Mouse (Mus musculus) midbrain, embryonic 14.5 days (tissue): ENCODE data around the gene Antxr1. TPM values are rescaled to one million over a fixed set of nuclear protein-coding genes. Genes with fewer than 3 reads are reported as not detected.

Source experiments
- ATAC-seq: fragments of 200-750 bp; cut with Nextera tagmentation; 2 replicates; pipeline ENCODE4 v1.8.0; 2017; ENCODE audit warnings: moderate number of reproducible peaks, moderate library complexity; ENCODE audit not compliant: low FRiP score, low TSS enrichment
- DNase-seq: peaks from one replicate; pipeline ENCODE4 v3.0.0-alpha.2; 2015
- H3K27ac ChIP-seq: fragments of 300-500 bp; sonication (generic); replicated peaks from 2 replicates; pipeline ENCODE4 v1.5.1; 2014; ENCODE audit warnings: mild to moderate bottlenecking, low read depth, low read length, moderate library complexity
- H3K27me3 ChIP-seq: fragments of 300-500 bp; sonication (generic); 2 replicates; pipeline ENCODE4 v1.6.1; 2014; ENCODE audit warnings: low read length, control low read depth, mixed read lengths; ENCODE audit not compliant: control insufficient read depth, insufficient read depth
- H3K36me3 ChIP-seq: fragments of 300-500 bp; sonication (generic); 2 replicates; pipeline ENCODE4 v1.6.1; 2014; ENCODE audit warnings: low read length, control low read depth; ENCODE audit not compliant: control insufficient read depth, insufficient read depth
- H3K4me1 ChIP-seq: fragments of 300-500 bp; sonication (generic); 2 replicates; pipeline ENCODE4 v1.6.1; 2014; ENCODE audit warnings: mild to moderate bottlenecking, antibody characterized with exemption, low read length, control low read depth; ENCODE audit not compliant: control insufficient read depth, insufficient read depth
- H3K4me2 ChIP-seq: fragments of 300-500 bp; sonication (generic); 2 replicates; pipeline ENCODE4 v1.6.1; 2014; ENCODE audit warnings: mild to moderate bottlenecking, low read length, moderate library complexity
- H3K4me3 ChIP-seq: fragments of 300-500 bp; sonication (generic); replicated peaks from 2 replicates; pipeline ENCODE4 v1.5.1; 2014; ENCODE audit warnings: low read depth, low read length
- H3K9ac ChIP-seq: fragments of 300-500 bp; sonication (generic); replicated peaks from 2 replicates; pipeline ENCODE4 v1.6.1; 2014; ENCODE audit warnings: mild to moderate bottlenecking, low read length, moderate library complexity
- H3K9me3 ChIP-seq: fragments of 300-500 bp; sonication (generic); 2 replicates; pipeline ENCODE4 v1.6.1; 2016; ENCODE audit warnings: low read length, control low read depth, mixed read lengths; ENCODE audit not compliant: control insufficient read depth
- WGBS: fragments of 180-500 bp; shearing (Covaris S2); extraction: QIAGEN DNeasy Blood & Tissue Kit; methylation state at CpG from one replicate; pipeline ENCODE4 v1.1.7; 2014; 5-methylcytosine and 5-hydroxymethylcytosine counted together
- polyA plus RNA-seq: library from polyadenylated mRNA; unstranded; fragments of >200 nt; fragmentation: Nextera tagmentation; extraction: Ambion mirVana; gene quantifications from 2 replicates; pipeline ENCODE4 v1.2.1, GENCODE M21; 2014

Gene Antxr1
- polyA plus RNA-seq, 1 experiment from 2014 or later = 3.6 TPM

- no peak overlapping the region for H3K4me3 ChIP-seq
- H3K4me2 ChIP-seq = no peak overlapping the region
- no peak for DNase-seq
- no peaks in the 10 kb centered on the region for H3K4me1 ChIP-seq
- ATAC-seq = no peak
- WGBS = 79% methylated on average over 4 of the region's 4 CpGs
- H3K36me3 ChIP-seq = no peaks in the 10 kb centered on the region
- H3K27ac ChIP-seq = no peak overlapping the region
- no peaks in the 10 kb centered on the region for H3K9me3 ChIP-seq
- no peak overlapping the region for H3K9ac ChIP-seq
- H3K27me3 ChIP-seq = no peaks in the 10 kb centered on the region
Observed at GRCm38 (mm10) chr6:87123973-87124372, 211.6 kb downstream of the Antxr1 start.

- Histone ChIP-seq H3K27ac (no peak overlapping the region), H3K4me3 (no peak overlapping the region), H3K4me1 (no peaks in the 10 kb centered on the region), H3K9ac (no peak overlapping the region), H3K9me3 (no peaks in the 10 kb centered on the region), H3K36me3 (no peaks in the 10 kb centered on the region), H3K4me2 (no peak overlapping the region), H3K27me3 (no peaks in the 10 kb centered on the region)
- ATAC-seq (no peak), DNase-seq (no peak)
- 90% methylated on average over 6 of the region's 6 CpGs for WGBS
Observed at GRCm38 (mm10) chr6:87123406-87123805, 212.2 kb downstream of the Antxr1 start.

- no peaks in the 10 kb centered on the region for H3K4me1 ChIP-seq
- no peak overlapping the region for H3K27ac ChIP-seq
- WGBS = 90% methylated on average over 7 of the region's 7 CpGs
- no peaks in the 10 kb centered on the region for H3K27me3 ChIP-seq
- H3K9ac ChIP-seq = no peak overlapping the region
- DNase-seq = no peak
- no peak overlapping the region for H3K4me2 ChIP-seq
- ATAC-seq = no peak
- no peak overlapping the region for H3K4me3 ChIP-seq
- H3K9me3 ChIP-seq = no peaks in the 10 kb centered on the region
- H3K36me3 ChIP-seq = no peaks in the 10 kb centered on the region
Observed at GRCm38 (mm10) chr6:87121961-87122360, 213.7 kb downstream of the Antxr1 start.

- WGBS = 88% methylated on average over 6 of the region's 6 CpGs
Observed at GRCm38 (mm10) chr6:87120661-87121060, 215.0 kb downstream of the Antxr1 start.

GRCm38 (mm10) chr6:87119975-87120374 is 215.6 kb downstream of the Antxr1 start:
- Histone ChIP-seq H3K27me3 (no peaks in the 10 kb centered on the region), H3K4me3 (no peak overlapping the region), H3K4me2 (no peak overlapping the region), H3K9me3 (no peaks in the 10 kb centered on the region), H3K27ac (no peak overlapping the region), H3K4me1 (no peaks in the 10 kb centered on the region), H3K36me3 (no peaks in the 10 kb centered on the region), H3K9ac (no peak overlapping the region)
- WGBS = 85% methylated on average over 4 of the region's 4 CpGs
- DNase-seq = no peak
- no peak for ATAC-seq

More at GRCm38 (mm10) chr6:87120661-87121060, 215.0 kb downstream of the Antxr1 start:
- H3K4me3 ChIP-seq = no peak overlapping the region
- ATAC-seq = no peak
- H3K4me1 ChIP-seq = no peaks in the 10 kb centered on the region
- H3K9ac ChIP-seq = no peak overlapping the region
- H3K4me2 ChIP-seq = no peak overlapping the region
- H3K27me3 ChIP-seq = no peaks in the 10 kb centered on the region
- no peaks in the 10 kb centered on the region for H3K9me3 ChIP-seq
- no peak overlapping the region for H3K27ac ChIP-seq
- no peaks in the 10 kb centered on the region for H3K36me3 ChIP-seq
- DNase-seq = no peak

- no peaks in the 10 kb centered on the region for H3K36me3 ChIP-seq
- ATAC-seq (no peak), DNase-seq (no peak)
- H3K4me2 ChIP-seq = no peak overlapping the region
- H3K27me3 ChIP-seq = no peaks in the 10 kb centered on the region
- H3K27ac ChIP-seq = no peak overlapping the region
- no peaks in the 10 kb centered on the region for H3K9me3 ChIP-seq
- no peaks in the 10 kb centered on the region for H3K4me1 ChIP-seq
- H3K4me3 ChIP-seq = no peak overlapping the region
- 92% methylated on average over 20 of the region's 20 CpGs for WGBS
- no peak overlapping the region for H3K9ac ChIP-seq
Observed at GRCm38 (mm10) chr6:87119066-87119837, 216.4 kb downstream of the Antxr1 start.

- Histone ChIP-seq H3K9ac (no peak overlapping the region), H3K4me2 (no peak overlapping the region), H3K36me3 (no peaks in the 10 kb centered on the region), H3K27me3 (no peaks in the 10 kb centered on the region), H3K27ac (no peak overlapping the region), H3K4me1 (no peaks in the 10 kb centered on the region), H3K9me3 (no peaks in the 10 kb centered on the region), H3K4me3 (no peak overlapping the region)
- ATAC-seq (no peak), DNase-seq (no peak)
- 81% methylated on average over 7 of the region's 7 CpGs for WGBS
Observed at GRCm38 (mm10) chr6:87116596-87116995, 219.0 kb downstream of the Antxr1 start.

GRCm38 (mm10) chr6:87115981-87116380 is 219.6 kb downstream of the Antxr1 start:
- Histone ChIP-seq H3K36me3 (no peaks in the 10 kb centered on the region), H3K4me2 (no peak overlapping the region), H3K9ac (no peak overlapping the region), H3K27ac (no peak overlapping the region), H3K4me3 (no peak overlapping the region), H3K4me1 (no peaks in the 10 kb centered on the region), H3K9me3 (no peaks in the 10 kb centered on the region), H3K27me3 (no peaks in the 10 kb centered on the region)
- DNase-seq (no peak), ATAC-seq (no peak)
- 81% methylated on average over 2 of the region's 2 CpGs for WGBS

- no peak overlapping the region for H3K4me3 ChIP-seq
- WGBS = 77% methylated on average over 6 of the region's 6 CpGs
Observed at GRCm38 (mm10) chr6:87112125-87112524, 223.5 kb downstream of the Antxr1 start.

More at GRCm38 (mm10) chr6:87112125-87112524, 223.5 kb downstream of the Antxr1 start:
- Histone ChIP-seq H3K9me3 (no peaks in the 10 kb centered on the region), H3K4me1 (no peaks in the 10 kb centered on the region), H3K4me2 (no peak overlapping the region), H3K36me3 (no peaks in the 10 kb centered on the region), H3K9ac (no peak overlapping the region), H3K27ac (no peak overlapping the region), H3K27me3 (no peaks in the 10 kb centered on the region)
- ATAC-seq (no peak), DNase-seq (no peak)
